Mouse (Mus musculus) bone marrow macrophage, adult 2 months (primary cell): ENCODE measurements around the gene Slc30a3. TPM values are rescaled to one million over a fixed set of nuclear protein-coding genes. Genes with fewer than 3 reads are reported as not detected.

Experiments used
- H3K27ac ChIP-seq: 2 replicates; pipeline ENCODE4 v1.5.1; 2012; ENCODE audit warnings: low read depth, low read length; ENCODE audit not compliant: insufficient read depth
- H3K4me1 ChIP-seq: 2 replicates; pipeline ENCODE4 v1.6.1; 2012; ENCODE audit warnings: low read length; ENCODE audit not compliant: control insufficient read depth, insufficient read depth
- H3K4me3 ChIP-seq: 2 replicates; pipeline ENCODE4 v1.5.1; 2012; ENCODE audit warnings: mild to moderate bottlenecking, low read length, moderate library complexity; ENCODE audit not compliant: insufficient read depth
- CTCF ChIP-seq: IDR thresholded peaks from 2 replicates; pipeline ENCODE4 v1.5.1; 2012; ENCODE audit warnings: low read depth, mild to moderate bottlenecking, low read length, moderate library complexity
- POLR2A ChIP-seq: IDR thresholded peaks from 2 replicates; pipeline ENCODE4 v1.6.1; 2012; ENCODE audit warnings: mild to moderate bottlenecking, low read depth, low read length, borderline replicate concordance
- polyA plus RNA-seq: library from polyadenylated mRNA; stranded (reverse); fragments of >200 nt; gene quantifications from 2 replicates; pipeline ENCODE4 v1.2.4, GENCODE M21; 2012; ENCODE audit not compliant: missing spikeins, insufficient read depth, insufficient read length

Slc30a3 gene
- polyA plus RNA-seq, 1 experiment = not detected

- no peak overlapping the region for H3K27ac ChIP-seq
- no peak overlapping the region for H3K4me3 ChIP-seq
- no peak for TF ChIP-seq POLR2A
- TF ChIP-seq CTCF = no peak
- peaks cover 2% of the 10 kb centered on the region; the same call in 1 of the 2 replicates for H3K4me1 ChIP-seq
These were observed 14.6 kb downstream of the Slc30a3 start for GRCm38 (mm10) chr5:31093151-31094041.

DNA sequence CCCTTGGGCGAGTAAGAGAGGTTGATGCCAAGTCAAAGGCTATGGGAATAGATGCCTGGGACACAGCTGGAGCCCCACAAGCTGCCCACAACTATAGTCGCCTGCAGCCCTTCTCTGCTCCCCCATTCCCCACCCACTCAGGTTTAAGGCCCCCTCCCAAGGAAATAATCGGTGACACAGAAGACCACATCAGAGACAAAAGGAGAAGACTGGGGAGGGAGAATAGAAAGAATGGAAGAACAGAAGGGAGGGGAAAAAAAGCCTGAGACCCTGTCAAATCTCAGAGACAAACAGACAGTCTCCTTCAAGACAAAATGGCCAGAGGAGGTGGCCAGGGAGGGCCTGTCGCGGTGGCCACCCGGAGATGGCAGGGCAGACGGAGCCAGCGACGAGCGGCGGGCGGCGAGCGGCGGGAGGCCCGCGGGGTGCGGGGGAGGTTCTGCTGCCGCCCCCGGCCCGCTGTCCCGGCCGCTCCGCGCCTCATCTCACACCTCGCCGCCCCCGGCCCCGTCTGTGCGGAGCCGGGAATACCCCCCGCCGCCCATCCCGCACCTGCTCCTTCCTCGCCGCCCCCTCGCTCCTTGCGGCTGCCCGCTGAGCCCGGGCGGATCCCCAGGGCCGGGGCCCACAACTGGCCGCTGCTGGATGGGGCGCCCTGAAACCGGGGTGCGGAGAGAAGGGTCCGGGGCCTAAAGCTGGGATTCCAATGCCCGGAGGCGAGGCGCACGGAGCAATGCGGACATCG lies 15.6 kb downstream of the Slc30a3 start:
- Histone ChIP-seq H3K4me3 (no peak overlapping the region), H3K27ac (no peak overlapping the region), H3K4me1 (peaks cover 2% of the 10 kb centered on the region; the same call in 1 of the 2 replicates)
- TF ChIP-seq CTCF (no peak), POLR2A (no peak)

- H3K27ac ChIP-seq = no peak overlapping the region
- H3K4me3 ChIP-seq = no peak overlapping the region
- H3K4me1 ChIP-seq = peaks cover 5% of the 10 kb centered on the region
- no peak for TF ChIP-seq CTCF
- no peak for TF ChIP-seq POLR2A
These were observed 20.9 kb downstream of the Slc30a3 start for GRCm38 (mm10) chr5:31087131-31087530.

GRCm38 (mm10) chr5:31086606-31087005 lies 21.4 kb downstream of the Slc30a3 start:
- H3K4me1 ChIP-seq = peaks cover 5% of the 10 kb centered on the region
- no peak for TF ChIP-seq POLR2A
- no peak for TF ChIP-seq CTCF
- H3K4me3 ChIP-seq = no peak overlapping the region
- no peak overlapping the region for H3K27ac ChIP-seq

- Histone ChIP-seq H3K27ac (no peak overlapping the region), H3K4me3 (no peak overlapping the region), H3K4me1 (peaks cover 5% of the 10 kb centered on the region)
- no peak for TF ChIP-seq POLR2A
- TF ChIP-seq CTCF = no peak
These were observed 24.1 kb downstream of the Slc30a3 start for GRCm38 (mm10) chr5:31083949-31084348.

- TF ChIP-seq CTCF (no peak), POLR2A (no peak)
- Histone ChIP-seq H3K4me1 (peaks cover 5% of the 10 kb centered on the region), H3K4me3 (no peak overlapping the region), H3K27ac (no peak overlapping the region)
These were observed 25.0 kb downstream of the Slc30a3 start for GRCm38 (mm10) chr5:31082935-31083625.

GRCm38 (mm10) chr5:31082355-31082754 lies 25.7 kb downstream of the Slc30a3 start:
- Histone ChIP-seq H3K4me1 (peaks cover 5% of the 10 kb centered on the region), H3K27ac (no peak overlapping the region), H3K4me3 (no peak overlapping the region)
- TF ChIP-seq CTCF = peak; percentile 49; the same call in 1 of the 2 replicates
- no peak for TF ChIP-seq POLR2A

- Histone ChIP-seq H3K4me1 (peaks cover 1% of the 10 kb centered on the region; the same call in 1 of the 2 replicates), H3K27ac (no peak overlapping the region), H3K4me3 (no peak overlapping the region)
- TF ChIP-seq CTCF (peak; percentile 57; the same call in 1 of the 2 replicates), POLR2A (no peak)
These were observed 26.7 kb downstream of the Slc30a3 start for GRCm38 (mm10) chr5:31081386-31081785.

DNA sequence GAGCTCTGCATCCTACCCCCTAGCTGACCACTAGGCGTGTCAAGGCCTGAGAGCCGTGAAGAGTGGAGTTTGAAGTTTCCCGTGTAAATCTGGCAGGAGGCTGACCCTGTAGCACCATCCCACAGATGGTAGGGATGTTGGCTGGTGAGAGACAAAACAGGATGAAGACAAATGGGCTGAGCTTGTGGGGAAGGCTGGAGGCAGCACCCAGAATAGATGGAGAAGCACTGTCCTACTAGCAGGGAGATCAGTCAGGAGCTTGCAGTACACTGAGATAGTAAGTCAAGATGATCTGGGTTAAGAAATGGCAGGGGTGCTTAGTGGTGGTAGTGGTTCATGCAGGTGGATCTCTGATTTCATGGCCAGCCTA lies 27.3 kb downstream of the Slc30a3 start:
- Histone ChIP-seq H3K4me3 (no peak overlapping the region), H3K4me1 (no peaks in the 10 kb centered on the region), H3K27ac (no peak overlapping the region)
- TF ChIP-seq POLR2A = no peak
- TF ChIP-seq CTCF = no peak
